Mouse (Mus musculus): ENCODE data around the gene Ppp1r14d. TPM values are rescaled to one million over a fixed set of nuclear protein-coding genes. Genes with fewer than 3 reads are reported as not detected.

Gene Ppp1r14d
- total and polyA plus RNA-seq, 3 experiments: not detected

GRCm38 (mm10) chr2:119177384-119177939 is 52.2 kb downstream of the Ppp1r14d start:
- Histone ChIP-seq H3K4me3 (ENCODE audit: low read depth, low read length) (no peak overlapping the region), H3K9me3 (replicated peaks) (no peaks in the 10 kb centered on the region), H3K36me3 (replicated peaks) (peaks cover 80% of the 10 kb centered on the region), H3K27me3 (ENCODE audit: insufficient read depth, low read length) (no peaks in the 10 kb centered on the region), H3K4me1 (ENCODE audit: insufficient read depth, low read depth, low read length) (peaks cover 20% of the 10 kb centered on the region)
- TF ChIP-seq CTCF (IDR thresholded peaks at IDR 0.05; ENCODE audit: low read depth, low read length) (no peak), GATA1 (IDR thresholded peaks at IDR 0.05; ENCODE audit: borderline replicate concordance, low read length) (no peak), POLR2AphosphoS5 (IDR thresholded peaks at IDR 0.05; ENCODE audit: insufficient replicate concordance, low read depth, low read length) (no peak), TAL1 (conservative IDR thresholded peaks at IDR 0.05; ENCODE audit: low read depth, low read length) (no peak), GATA2 (IDR thresholded peaks at IDR 0.05; ENCODE audit: borderline replicate concordance, low read depth, low read length) (no peak)
- DNase-seq (ENCODE audit: low spot score): no peak
- ATAC-seq (ENCODE audit: extremely low read depth, insufficient number of reproducible peaks, low FRiP score, poor library complexity, severe bottlenecking): no peak

GRCm38 (mm10) chr2:119176761-119177160 is 52.9 kb downstream of the Ppp1r14d start:
- ATAC-seq (ENCODE audit: extremely low read depth, insufficient number of reproducible peaks, low FRiP score, poor library complexity, severe bottlenecking) (no peak), DNase-seq (ENCODE audit: low spot score) (no peak)
- Histone ChIP-seq H3K36me3 (replicated peaks) (peaks cover 82% of the 10 kb centered on the region), H3K4me1 (ENCODE audit: insufficient read depth, low read depth, low read length) (peaks cover 27% of the 10 kb centered on the region), H3K9me3 (replicated peaks) (no peaks in the 10 kb centered on the region), H3K27me3 (ENCODE audit: insufficient read depth, low read length) (no peaks in the 10 kb centered on the region), H3K4me3 (ENCODE audit: low read depth, low read length) (no peak overlapping the region)
- no peak for TF ChIP-seq GATA2 (IDR thresholded peaks at IDR 0.05; ENCODE audit: borderline replicate concordance, low read depth, low read length)
- TF ChIP-seq GATA1 (IDR thresholded peaks at IDR 0.05; ENCODE audit: borderline replicate concordance, low read length): no peak
- no peak for TF ChIP-seq CTCF (IDR thresholded peaks at IDR 0.05; ENCODE audit: low read depth, low read length)
- no peak for TF ChIP-seq TAL1 (conservative IDR thresholded peaks at IDR 0.05; ENCODE audit: low read depth, low read length)
- no peak for TF ChIP-seq POLR2AphosphoS5 (IDR thresholded peaks at IDR 0.05; ENCODE audit: insufficient replicate concordance, low read depth, low read length)

- Histone ChIP-seq H3K9me3 (replicated peaks) (no peaks in the 10 kb centered on the region), H3K36me3 (replicated peaks) (peaks cover 82% of the 10 kb centered on the region), H3K4me3 (ENCODE audit: low read depth, low read length) (no peak overlapping the region), H3K27me3 (ENCODE audit: insufficient read depth, low read length) (no peaks in the 10 kb centered on the region), H3K4me1 (ENCODE audit: insufficient read depth, low read depth, low read length) (peaks cover 29% of the 10 kb centered on the region)
- TF ChIP-seq CTCF (IDR thresholded peaks at IDR 0.05; ENCODE audit: low read depth, low read length) (no peak), GATA2 (IDR thresholded peaks at IDR 0.05; ENCODE audit: borderline replicate concordance, low read depth, low read length) (no peak)
- DNase-seq (ENCODE audit: low spot score) (no peak), ATAC-seq (ENCODE audit: extremely low read depth, insufficient number of reproducible peaks, low FRiP score, poor library complexity, severe bottlenecking) (no peak)
Observed at GRCm38 (mm10) chr2:119175614-119176013, 54.1 kb downstream of the Ppp1r14d start.

- ATAC-seq (ENCODE audit: extremely low read depth, insufficient number of reproducible peaks, low FRiP score, poor library complexity, severe bottlenecking) (no peak), DNase-seq (ENCODE audit: low spot score) (no peak)
- Histone ChIP-seq H3K4me1 (ENCODE audit: insufficient read depth, low read depth, low read length) (peaks cover 32% of the 10 kb centered on the region), H3K27me3 (ENCODE audit: insufficient read depth, low read length) (no peaks in the 10 kb centered on the region), H3K9me3 (replicated peaks) (no peaks in the 10 kb centered on the region), H3K4me3 (ENCODE audit: low read depth, low read length) (no peak overlapping the region), H3K36me3 (replicated peaks) (peaks cover 77% of the 10 kb centered on the region)
- TF ChIP-seq CTCF (IDR thresholded peaks at IDR 0.05; ENCODE audit: low read depth, low read length): no peak
- TF ChIP-seq GATA2 (IDR thresholded peaks at IDR 0.05; ENCODE audit: borderline replicate concordance, low read depth, low read length): no peak
- no peak for TF ChIP-seq GATA1 (IDR thresholded peaks at IDR 0.05; ENCODE audit: borderline replicate concordance, low read length)
- no peak for TF ChIP-seq TAL1 (conservative IDR thresholded peaks at IDR 0.05; ENCODE audit: low read depth, low read length)
- TF ChIP-seq POLR2AphosphoS5 (IDR thresholded peaks at IDR 0.05; ENCODE audit: insufficient replicate concordance, low read depth, low read length): no peak
Observed at GRCm38 (mm10) chr2:119174866-119175265, 54.8 kb downstream of the Ppp1r14d start.

- DNase-seq (ENCODE audit: low spot score): no peak
- TF ChIP-seq GATA1 (IDR thresholded peaks at IDR 0.05; ENCODE audit: borderline replicate concordance, low read length) (no peak), TAL1 (conservative IDR thresholded peaks at IDR 0.05; ENCODE audit: low read depth, low read length) (no peak), GATA2 (IDR thresholded peaks at IDR 0.05; ENCODE audit: borderline replicate concordance, low read depth, low read length) (no peak), CTCF (IDR thresholded peaks at IDR 0.05; ENCODE audit: low read depth, low read length) (no peak), POLR2AphosphoS5 (IDR thresholded peaks at IDR 0.05; ENCODE audit: insufficient replicate concordance, low read depth, low read length) (no peak)
- no peak for ATAC-seq (ENCODE audit: extremely low read depth, insufficient number of reproducible peaks, low FRiP score, poor library complexity, severe bottlenecking)
- Histone ChIP-seq H3K36me3 (replicated peaks) (peaks cover 70% of the 10 kb centered on the region), H3K4me3 (ENCODE audit: low read depth, low read length) (no peak within 1 kb of the TSS), H3K4me1 (ENCODE audit: insufficient read depth, low read depth, low read length) (peaks cover 38% of the 10 kb centered on the region), H3K27me3 (ENCODE audit: insufficient read depth, low read length) (peaks cover 2% of the 10 kb centered on the region; the same call in 1 of the 2 replicates), H3K9me3 (replicated peaks) (no peaks in the 10 kb centered on the region)
Observed at GRCm38 (mm10) chr2:119173991-119174651, 55.6 kb downstream of the Ppp1r14d start, which contains the start of gene Gm14137. Gene Gm14137, plus strand, starts transcription at chr2:119174509.

GRCm38 (mm10) chr2:119172862-119173576 is 56.7 kb downstream of the Ppp1r14d start:
- Histone ChIP-seq H3K4me1 (ENCODE audit: insufficient read depth, low read depth, low read length) (peaks cover 40% of the 10 kb centered on the region), H3K36me3 (replicated peaks) (peaks cover 59% of the 10 kb centered on the region), H3K9me3 (replicated peaks) (no peaks in the 10 kb centered on the region), H3K27me3 (ENCODE audit: insufficient read depth, low read length) (peaks cover 2% of the 10 kb centered on the region; the same call in 1 of the 2 replicates), H3K4me3 (ENCODE audit: low read depth, low read length) (no peak overlapping the region)
- TF ChIP-seq GATA1 (IDR thresholded peaks at IDR 0.05; ENCODE audit: borderline replicate concordance, low read length): no peak
- DNase-seq (ENCODE audit: low spot score) (peak; percentile 70), ATAC-seq (ENCODE audit: extremely low read depth, insufficient number of reproducible peaks, low FRiP score, poor library complexity, severe bottlenecking) (peak; percentile 72)

All from G1E (cell line).